ENCODE assay signal across 7 mouse cellular contexts in the genomic region with DNA sequence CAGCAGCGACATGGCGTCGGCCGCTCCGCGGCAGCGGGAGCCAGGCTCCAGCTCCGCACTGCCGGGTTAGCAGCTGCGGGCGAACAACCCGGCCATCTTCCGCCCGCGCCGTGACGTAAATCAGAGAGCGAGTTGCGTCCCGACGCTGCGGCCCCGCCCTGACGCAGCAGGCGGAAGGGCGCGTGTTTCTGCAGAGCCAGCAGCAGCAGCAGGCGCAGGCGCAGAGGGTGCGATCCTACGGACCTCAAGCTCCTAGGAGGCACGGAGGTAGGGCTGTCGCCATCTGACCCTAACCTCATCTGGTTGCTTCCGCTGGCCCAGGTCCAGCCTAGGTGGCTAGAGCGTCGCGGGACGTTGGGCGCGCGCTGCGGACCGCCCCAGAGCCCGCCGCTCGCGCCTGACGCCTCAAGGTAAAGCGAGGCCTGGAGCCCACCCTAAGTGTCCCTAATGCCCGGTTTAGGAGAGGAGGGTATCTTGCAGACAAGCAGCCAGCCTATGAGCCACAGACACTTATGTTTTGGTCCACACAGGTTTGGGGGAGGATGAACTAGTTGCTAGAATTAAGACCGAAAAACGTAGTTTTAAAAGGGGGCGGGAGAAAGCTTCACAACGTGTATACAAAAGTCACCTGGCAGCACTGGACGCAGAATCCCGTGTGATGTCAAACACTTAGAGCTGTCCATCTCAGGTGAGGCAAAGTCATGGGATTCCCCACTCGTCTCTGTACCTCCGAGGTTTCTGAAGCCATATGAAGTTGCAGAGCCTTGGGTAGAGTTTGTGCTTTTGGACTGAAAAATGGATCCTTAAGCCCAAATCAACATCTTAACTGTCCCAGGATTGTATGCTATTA. TPM values are rescaled to one million over a fixed set of nuclear protein-coding genes. Genes with fewer than 3 reads are reported as not detected.
DNase-seq lines count a peak whose midpoint lies in the region; ATAC-seq lines count a peak whose summit lies in the region.

Gene Gak, minus strand, starts transcription at position 122 of the 850 bp plus-strand sequence.
Gene Tmem175, plus strand, starts transcription at position 137 of the 850 bp plus-strand sequence.

- H3K27me3 ChIP-seq in intestine, embryonic 15.5 days (replicated peaks), result no peaks in the 10 kb centered on the region
- H3K27me3 ChIP-seq in midbrain, embryonic 10.5 days (ENCODE audit: low read depth, poor library complexity, severe bottlenecking), result no peaks in the 10 kb centered on the region

- no peaks in the 10 kb centered on the region for H3K9me3 ChIP-seq in intestine, embryonic 15.5 days
- H3K9me3 ChIP-seq in midbrain, embryonic 10.5 days (replicated peaks), result no peaks in the 10 kb centered on the region

- ATAC-seq in intestine, embryonic 15.5 days, result peak; percentile 97

- peaks cover 19% of the 10 kb centered on the region; the same call in 1 of the 2 replicates for H3K4me1 ChIP-seq in intestine, embryonic 15.5 days (replicated peaks)
- H3K4me1 ChIP-seq in midbrain, embryonic 10.5 days, result peaks cover 26% of the 10 kb centered on the region

- DNase-seq in adrenal gland, adult 2 months, result peak; percentile 95
- DNase-seq in embryo, embryonic 11.5 days (ENCODE audit: low read depth, low spot score), result peak; percentile 91
- DNase-seq in gastrocnemius, postnatal 36 days, result peak; percentile 86 to 88
- peak; percentile 95 to 96 for DNase-seq in left cerebral cortex, postnatal 25 days (ENCODE audit: low spot score in 2 of 2)
- DNase-seq in midbrain, embryonic 10.5 days (ENCODE audit: low spot score), result peak; percentile 93
- peak; percentile 88 for DNase-seq in right cerebral cortex, postnatal 4 days

- H3K4me2 ChIP-seq in intestine, embryonic 15.5 days (replicated peaks), result peak within 1 kb of the TSS; percentile 80

- no peaks in the 10 kb centered on the region for H3K36me3 ChIP-seq in intestine, embryonic 15.5 days
- H3K36me3 ChIP-seq in midbrain, embryonic 10.5 days, result peaks cover under 1% of the 10 kb centered on the region; the same call in 1 of the 2 replicates

- peak within 1 kb of the TSS; percentile 99 for H3K9ac ChIP-seq in intestine, embryonic 15.5 days

- under 1% methylated on average over 58 of the region's 58 CpGs for whole genome bisulfite sequencing in intestine, embryonic 15.5 days
- WGBS in midbrain, embryonic 10.5 days, result 1% methylated on average over 58 of the region's 58 CpGs

- H3K27ac ChIP-seq in intestine, embryonic 15.5 days, result peak within 1 kb of the TSS; percentile 86
- H3K27ac ChIP-seq in midbrain, embryonic 10.5 days (replicated peaks), result peak within 1 kb of the TSS; percentile 93

- peak within 1 kb of the TSS; percentile 95 for H3K4me3 ChIP-seq in intestine, embryonic 15.5 days (replicated peaks)
- H3K4me3 ChIP-seq in midbrain, embryonic 10.5 days, result peak within 1 kb of the TSS; percentile 88

- intact Hi-C loops in gastrocnemius, postnatal 36 days (cut with DNase I), result no loop called here
- intact Hi-C loops in left cerebral cortex, postnatal 25 days (cut with DNase I), result no loop called here

RNA-seq across cellular contexts. Expression of gene Gak, which starts in this region (rescaled TPM):
- total RNA-seq in adrenal gland, adult 2 months (2021), result 10 to 100 TPM; 86.4 to 87.1 TPM
- 72.8 and 87.2 TPM in 2 replicates for polyA plus RNA-seq in adrenal gland, adult 2 months (2012; rRNA removed)
- 10 to 100 TPM; 11.1 to 13.1 TPM for total RNA-seq in gastrocnemius, postnatal 36 days (2021)
- 63.4 and 70.1 TPM in 2 replicates for polyA plus RNA-seq in intestine, embryonic 15.5 days (2015; fragmentation: Nextera tagmentation; extraction: Ambion mirVana)
- total RNA-seq in left cerebral cortex, postnatal 25 days (2021), result 10 to 100 TPM; 98.6 to 99.1 TPM
- 59.8 and 64.2 TPM in 2 replicates for polyA plus RNA-seq in midbrain, embryonic 10.5 days (2016; fragmentation: Nextera tagmentation; extraction: Ambion mirVana)

RNA-seq across cellular contexts. Expression of gene Tmem175, which starts in this region (rescaled TPM):
- total RNA-seq in adrenal gland, adult 2 months (2021), result 10 to 100 TPM; 25.7 to 28.5 TPM
- 50.2 and 61.8 TPM in 2 replicates for polyA plus RNA-seq in adrenal gland, adult 2 months (2012; rRNA removed)
- 1 to 10 TPM; 6.6 to 6.7 TPM for total RNA-seq in gastrocnemius, postnatal 36 days (2021)
- polyA plus RNA-seq in intestine, embryonic 15.5 days (2015; fragmentation: Nextera tagmentation; extraction: Ambion mirVana), result 23.4 and 27.1 TPM in 2 replicates
- total RNA-seq in left cerebral cortex, postnatal 25 days (2021), result 10 to 100 TPM; 37.4 to 42.1 TPM
- polyA plus RNA-seq in midbrain, embryonic 10.5 days (2016; fragmentation: Nextera tagmentation; extraction: Ambion mirVana), result 19.8 and 24.0 TPM in 2 replicates

Comparison
In these comparisons a context has a peak if more than half of its experiments do, and no peak if none do; other contexts are left out.
1. Peak in every context shown above with its lines: DNase-seq, ATAC-seq, H3K4me3 ChIP-seq and H3K27ac ChIP-seq.
2. RNA of gene Gak (total RNA-seq): 98.6 to 99.1 TPM in left cerebral cortex, postnatal 25 days and 86.4 to 87.1 TPM in adrenal gland, adult 2 months; 11.1 to 13.1 TPM in gastrocnemius, postnatal 36 days; every median in the first group is over 4 times any median in the second.